Mouse (Mus musculus) v-Abl transformed pro-B cells (cell line): ENCODE measurements around the gene Gpatch2.

Experiments used
- in situ Hi-C, 2 experiments: fragments of 400-800 bp; cut with MboI; formaldehyde crosslinking; loops; one replicate each; pipeline ENCODE4 v1.15.1; 2025; ENCODE audit not compliant: unreplicated experiment in 2 of 2

The Gpatch2 gene

GRCm38 (mm10) chr1:187356169-187356568 lies 140.9 kb downstream of the Gpatch2 start:
- in situ Hi-C loops, result no loop called here

- in situ Hi-C loops, result no loop called here
These were observed 141.6 kb downstream of the Gpatch2 start for GRCm38 (mm10) chr1:187356904-187357303.

GRCm38 (mm10) chr1:187360240-187360639 lies 144.9 kb downstream of the Gpatch2 start:
- in situ Hi-C loops, result no loop called here

GRCm38 (mm10) chr1:187362536-187362935 lies 147.2 kb downstream of the Gpatch2 start:
- in situ Hi-C loops, result no loop called here

GRCm38 (mm10) chr1:187365424-187365823 lies 150.1 kb downstream of the Gpatch2 start:
- in situ Hi-C loops, result no loop called here

GRCm38 (mm10) chr1:187366806-187367205 lies 151.5 kb downstream of the Gpatch2 start:
- in situ Hi-C loops, result no loop called here

GRCm38 (mm10) chr1:187369049-187369448 lies 153.7 kb downstream of the Gpatch2 start:
- in situ Hi-C loops, result no loop called here

GRCm38 (mm10) chr1:187373506-187373905 lies 158.2 kb downstream of the Gpatch2 start:
- in situ Hi-C loops, result no loop called here

GRCm38 (mm10) chr1:187374418-187374817 lies 159.1 kb downstream of the Gpatch2 start:
- in situ Hi-C loops, result no loop called here

- in situ Hi-C loops, result no loop called here
These were observed 161.8 kb downstream of the Gpatch2 start for GRCm38 (mm10) chr1:187376946-187377671.

GRCm38 (mm10) chr1:187377865-187378524 lies 162.7 kb downstream of the Gpatch2 start:
- in situ Hi-C loops, result no loop called here

- in situ Hi-C loops, result no loop called here
These were observed 174.2 kb downstream of the Gpatch2 start for GRCm38 (mm10) chr1:187389476-187389875.

GRCm38 (mm10) chr1:187400834-187401233 lies 185.5 kb downstream of the Gpatch2 start:
- in situ Hi-C loops, result no loop called here
